Mouse (Mus musculus): ENCODE data around the gene Tbc1d8.

The Tbc1d8 gene

DNA sequence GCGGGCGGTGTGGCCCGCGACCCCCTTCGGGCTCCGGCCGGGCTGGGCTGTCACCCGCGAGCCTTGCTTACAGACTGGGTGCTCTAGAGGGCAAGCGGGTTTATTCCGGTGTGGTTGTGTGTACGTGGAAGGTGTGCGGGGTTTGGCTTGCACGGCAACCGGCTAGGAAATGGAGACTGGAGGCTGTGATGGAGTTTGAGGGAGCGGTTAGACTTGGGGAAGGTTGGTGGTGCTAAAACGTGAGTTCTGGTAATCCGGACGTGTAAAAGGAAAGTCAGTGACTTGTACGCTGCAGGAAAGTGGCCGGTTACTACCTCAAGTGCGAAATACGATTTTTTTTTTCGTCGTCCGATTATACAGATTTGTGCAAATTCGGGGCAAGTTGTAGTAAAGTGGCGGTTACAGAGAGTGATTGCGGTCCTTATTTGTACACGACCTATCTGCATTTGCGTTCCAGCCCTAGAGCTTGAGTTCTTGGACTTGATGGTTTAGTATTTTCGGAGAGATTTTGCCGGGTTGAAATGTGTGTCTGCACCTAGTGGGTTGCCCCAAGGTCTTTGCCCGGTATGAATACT is 110.2 kb downstream of the Tbc1d8 start:
- TF ChIP-seq CTCF (conservative IDR thresholded peaks at IDR 0.05; ENCODE audit: low read length) (no peak), POU5F1 (IDR thresholded peaks at IDR 0.05; ENCODE audit: borderline replicate concordance, low read length) (no peak), NANOG (IDR thresholded peaks at IDR 0.05; ENCODE audit: borderline replicate concordance, low read length) (no peak)
- Histone ChIP-seq H3K36me3 (ENCODE audit: insufficient read depth, low read length) (peaks cover 53% of the 10 kb centered on the region), H3K27me3 (ENCODE audit: insufficient read depth, low read length) (no peaks in the 10 kb centered on the region), H3K4me1 (replicated peaks; ENCODE audit: low read depth, low read length) (peaks cover 50% of the 10 kb centered on the region), H3K9me3 (ENCODE audit: low read length) (no peaks in the 10 kb centered on the region), H3K4me3 (replicated peaks; ENCODE audit: low read length) (peak overlapping the region; percentile 99)

DNA sequence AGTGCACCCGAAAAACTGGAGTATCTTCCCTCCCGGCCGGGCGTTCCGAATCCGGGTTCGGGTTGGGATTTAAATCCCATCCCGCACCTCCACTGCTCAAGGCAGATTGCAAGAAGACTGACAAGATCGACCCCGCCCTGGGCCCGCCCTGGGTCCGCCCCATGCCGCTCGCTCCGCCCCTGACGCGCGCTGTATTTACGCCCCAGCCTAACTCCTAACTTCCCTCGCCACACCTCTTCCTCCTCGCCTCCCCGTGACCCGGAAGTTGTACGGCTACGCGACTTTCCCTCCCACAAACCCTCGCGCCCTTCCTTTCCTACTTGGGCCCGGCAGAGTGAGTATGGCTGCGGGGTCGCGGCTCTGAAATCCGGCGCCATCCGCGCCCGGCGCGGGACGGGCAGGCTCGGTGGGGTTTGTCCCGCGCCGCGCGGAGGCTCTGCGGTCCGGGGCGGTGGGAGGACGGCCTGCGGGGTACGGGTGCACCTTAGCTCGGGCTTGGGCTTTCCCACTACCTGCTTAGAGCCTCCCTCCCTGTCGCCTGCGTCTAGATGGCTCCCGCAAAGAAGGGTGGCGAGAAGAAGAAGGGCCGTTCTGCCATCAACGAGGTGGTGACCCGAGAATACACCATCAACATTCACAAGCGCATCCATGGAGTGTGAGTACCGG is 110.8 kb downstream of the Tbc1d8 start, which contains the start of gene Rpl31:
Rpl31 (plus strand) TSS at position 242 of the 666 bp plus-strand sequence.
- TF ChIP-seq NANOG (IDR thresholded peaks at IDR 0.05; ENCODE audit: borderline replicate concordance, low read length) (no peak), POU5F1 (IDR thresholded peaks at IDR 0.05; ENCODE audit: borderline replicate concordance, low read length) (no peak), CTCF (conservative IDR thresholded peaks at IDR 0.05; ENCODE audit: low read length) (no peak)
- Histone ChIP-seq H3K4me1 (replicated peaks; ENCODE audit: low read depth, low read length) (peaks cover 55% of the 10 kb centered on the region), H3K4me3 (replicated peaks; ENCODE audit: low read length) (peak within 1 kb of the TSS; percentile 99), H3K27me3 (ENCODE audit: insufficient read depth, low read length) (no peaks in the 10 kb centered on the region), H3K36me3 (ENCODE audit: insufficient read depth, low read length) (peaks cover 47% of the 10 kb centered on the region), H3K9me3 (ENCODE audit: low read length) (no peaks in the 10 kb centered on the region)

DNA sequence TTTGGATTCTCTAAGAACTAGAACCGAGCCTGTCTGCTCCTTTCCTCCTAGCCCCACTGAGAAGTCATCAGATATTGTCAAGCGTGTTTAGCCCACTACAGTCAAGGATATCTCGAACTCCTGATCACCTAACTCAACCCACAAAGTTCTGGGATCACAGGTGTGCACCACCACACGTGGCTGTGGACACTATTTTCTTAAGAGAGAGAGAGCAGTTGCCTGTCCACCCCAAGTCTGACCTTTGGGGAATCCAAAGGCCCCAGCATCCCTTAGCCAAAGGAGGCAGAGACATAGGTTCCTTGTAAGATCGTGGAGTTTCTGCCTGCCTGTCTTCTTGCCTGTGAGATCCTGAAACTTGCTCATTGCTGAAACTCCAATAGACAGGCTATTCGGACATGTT is 111.5 kb downstream of the Tbc1d8 start:
- peaks cover 40% of the 10 kb centered on the region for H3K36me3 ChIP-seq (ENCODE audit: insufficient read depth, low read length)
- 0 out of 2 replicates have a peak, but pooled peaks cover 1% of the 10 kb centered on the region for H3K27me3 ChIP-seq (ENCODE audit: insufficient read depth, low read length)
- peak overlapping the region; percentile 99 for H3K4me3 ChIP-seq (replicated peaks; ENCODE audit: low read length)
- no peaks in the 10 kb centered on the region for H3K9me3 ChIP-seq (ENCODE audit: low read length)
- H3K4me1 ChIP-seq (replicated peaks; ENCODE audit: low read depth, low read length), result peaks cover 56% of the 10 kb centered on the region
- TF ChIP-seq NANOG (IDR thresholded peaks at IDR 0.05; ENCODE audit: borderline replicate concordance, low read length) (no peak), CTCF (conservative IDR thresholded peaks at IDR 0.05; ENCODE audit: low read length) (no peak), POU5F1 (IDR thresholded peaks at IDR 0.05; ENCODE audit: borderline replicate concordance, low read length) (no peak)

DNA sequence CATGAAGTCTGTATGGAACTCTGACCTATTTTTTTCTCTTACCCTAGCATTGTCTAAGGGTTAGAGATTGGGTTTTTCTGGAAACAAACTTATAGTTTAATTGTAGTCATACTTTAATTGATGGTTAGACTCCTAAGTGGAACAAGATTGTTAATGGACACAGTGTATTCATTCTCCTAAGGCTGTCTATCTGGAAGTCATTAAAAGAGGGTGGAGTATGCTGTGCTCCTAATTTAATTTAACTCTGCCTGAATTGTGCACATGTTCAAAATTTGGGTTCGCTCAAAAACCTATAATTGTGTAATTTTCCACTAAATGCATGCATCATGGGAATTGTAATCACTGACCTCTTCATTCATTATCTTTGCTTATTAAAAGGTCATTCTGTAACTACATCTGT is 113.0 kb downstream of the Tbc1d8 start:
- H3K27me3 ChIP-seq (ENCODE audit: insufficient read depth, low read length), result peaks cover 16% of the 10 kb centered on the region
- TF ChIP-seq CTCF (conservative IDR thresholded peaks at IDR 0.05; ENCODE audit: low read length) (no peak), POU5F1 (IDR thresholded peaks at IDR 0.05; ENCODE audit: borderline replicate concordance, low read length) (no peak), NANOG (IDR thresholded peaks at IDR 0.05; ENCODE audit: borderline replicate concordance, low read length) (no peak)
- no peaks in the 10 kb centered on the region for H3K9me3 ChIP-seq (ENCODE audit: low read length)
- H3K4me1 ChIP-seq (replicated peaks; ENCODE audit: low read depth, low read length), result peaks cover 54% of the 10 kb centered on the region
- H3K36me3 ChIP-seq (ENCODE audit: insufficient read depth, low read length), result peaks cover 25% of the 10 kb centered on the region
- H3K4me3 ChIP-seq (replicated peaks; ENCODE audit: low read length), result no peak overlapping the region

DNA sequence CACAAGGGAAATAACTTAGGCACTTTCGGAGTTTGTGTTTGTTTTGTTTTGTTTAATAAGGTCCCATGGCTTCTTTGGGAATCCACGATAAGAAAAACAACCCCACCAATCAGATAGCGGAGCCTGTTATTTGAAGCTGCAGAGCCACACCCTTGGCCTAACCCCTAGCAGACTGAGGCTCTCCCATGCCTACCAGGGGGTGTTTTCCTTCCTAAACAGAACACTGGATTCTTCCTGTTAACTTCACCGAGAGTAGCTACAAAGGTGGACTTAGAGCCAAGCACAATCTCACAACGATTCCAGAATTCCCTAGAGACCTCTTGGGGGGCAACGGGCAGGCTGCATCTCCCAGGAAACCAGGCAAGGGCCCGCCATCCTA is 116.1 kb downstream of the Tbc1d8 start:
- H3K36me3 ChIP-seq (ENCODE audit: insufficient read depth, low read length), result no peaks in the 10 kb centered on the region
- TF ChIP-seq CTCF (conservative IDR thresholded peaks at IDR 0.05; ENCODE audit: low read length) (no peak), NANOG (IDR thresholded peaks at IDR 0.05; ENCODE audit: borderline replicate concordance, low read length) (no peak), POU5F1 (IDR thresholded peaks at IDR 0.05; ENCODE audit: borderline replicate concordance, low read length) (no peak)
- H3K9me3 ChIP-seq (ENCODE audit: low read length), result no peaks in the 10 kb centered on the region
- peaks cover 47% of the 10 kb centered on the region for H3K4me1 ChIP-seq (replicated peaks; ENCODE audit: low read depth, low read length)
- H3K27me3 ChIP-seq (ENCODE audit: insufficient read depth, low read length), result peaks cover 26% of the 10 kb centered on the region
- H3K4me3 ChIP-seq (replicated peaks; ENCODE audit: low read length), result peak overlapping the region; percentile 71

DNA sequence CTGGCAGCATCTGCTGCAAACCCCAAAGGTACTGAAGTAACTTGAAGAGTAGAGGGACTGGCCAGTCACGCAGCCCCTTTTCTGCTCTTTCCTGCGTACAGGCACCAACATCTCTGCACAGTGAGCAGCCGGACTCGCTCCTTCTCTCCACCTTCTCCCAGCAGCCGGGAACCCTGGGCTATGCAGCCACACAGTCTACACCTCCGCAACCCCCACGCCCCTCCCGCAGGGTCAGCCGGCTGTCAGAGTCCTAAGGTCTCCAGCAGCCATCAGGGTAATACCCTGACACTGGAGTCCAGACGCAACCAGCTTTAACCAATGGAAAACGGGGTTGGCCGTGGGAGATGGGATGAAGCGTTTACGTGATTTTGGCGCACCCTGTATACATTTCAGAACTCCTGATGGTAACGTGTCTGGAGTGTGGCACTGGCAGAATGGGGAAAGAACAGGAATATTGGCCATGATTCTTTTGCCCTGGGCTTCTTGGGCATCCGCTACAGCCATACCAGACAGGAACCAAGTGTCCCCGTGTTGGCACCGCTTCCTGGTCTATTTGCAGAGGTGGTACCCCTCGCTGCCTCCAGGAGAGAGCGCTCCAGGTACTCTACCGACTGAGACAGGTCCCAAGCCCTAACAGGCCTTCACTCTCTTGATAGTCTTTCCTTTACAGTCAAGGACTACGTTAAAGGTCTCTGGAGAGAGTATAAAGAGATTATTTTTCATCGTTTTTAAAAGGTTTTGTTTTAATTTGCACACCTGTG is 116.6 kb downstream of the Tbc1d8 start:
- H3K36me3 ChIP-seq (ENCODE audit: insufficient read depth, low read length), result no peaks in the 10 kb centered on the region
- no peak for TF ChIP-seq POU5F1 (IDR thresholded peaks at IDR 0.05; ENCODE audit: borderline replicate concordance, low read length)
- no peak for TF ChIP-seq NANOG (IDR thresholded peaks at IDR 0.05; ENCODE audit: borderline replicate concordance, low read length)
- no peak; the same call in 1 of the 2 replicates for TF ChIP-seq CTCF (conservative IDR thresholded peaks at IDR 0.05; ENCODE audit: low read length)
- H3K27me3 ChIP-seq (ENCODE audit: insufficient read depth, low read length), result peaks cover 30% of the 10 kb centered on the region
- peak overlapping the region; percentile 71 for H3K4me3 ChIP-seq (replicated peaks; ENCODE audit: low read length)
- H3K9me3 ChIP-seq (ENCODE audit: low read length), result no peaks in the 10 kb centered on the region
- peaks cover 44% of the 10 kb centered on the region for H3K4me1 ChIP-seq (replicated peaks; ENCODE audit: low read depth, low read length)

DNA sequence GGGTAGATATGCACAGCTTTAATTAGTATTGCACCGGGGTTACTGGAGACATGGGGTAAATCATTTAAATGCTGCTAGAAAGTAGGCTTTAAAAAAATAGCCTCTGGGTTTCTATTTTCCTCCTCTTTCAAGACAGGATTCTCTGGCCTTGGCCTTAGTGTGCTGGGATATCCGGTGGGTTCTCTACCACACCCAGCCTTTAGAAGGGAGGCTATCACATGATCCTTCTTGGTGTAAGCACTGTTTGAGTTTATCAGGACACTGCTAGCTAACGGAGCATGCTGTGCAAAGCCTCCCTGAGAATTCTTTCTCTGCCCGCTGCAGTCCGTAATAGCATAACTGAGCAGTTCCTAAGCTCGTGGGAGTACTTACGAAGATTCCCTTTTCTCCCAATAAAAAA is 129.1 kb downstream of the Tbc1d8 start:
- H3K36me3 ChIP-seq (ENCODE audit: insufficient read depth, low read length), result no peaks in the 10 kb centered on the region
- H3K9me3 ChIP-seq (ENCODE audit: low read length), result no peaks in the 10 kb centered on the region
- H3K4me1 ChIP-seq (replicated peaks; ENCODE audit: low read depth, low read length), result peaks cover 32% of the 10 kb centered on the region
- H3K27me3 ChIP-seq (ENCODE audit: insufficient read depth, low read length), result peaks cover 15% of the 10 kb centered on the region
- no peak overlapping the region for H3K4me3 ChIP-seq (replicated peaks; ENCODE audit: low read length)
- TF ChIP-seq POU5F1 (IDR thresholded peaks at IDR 0.05; ENCODE audit: borderline replicate concordance, low read length) (no peak), NANOG (IDR thresholded peaks at IDR 0.05; ENCODE audit: borderline replicate concordance, low read length) (no peak), CTCF (conservative IDR thresholded peaks at IDR 0.05; ENCODE audit: low read length) (no peak)

DNA sequence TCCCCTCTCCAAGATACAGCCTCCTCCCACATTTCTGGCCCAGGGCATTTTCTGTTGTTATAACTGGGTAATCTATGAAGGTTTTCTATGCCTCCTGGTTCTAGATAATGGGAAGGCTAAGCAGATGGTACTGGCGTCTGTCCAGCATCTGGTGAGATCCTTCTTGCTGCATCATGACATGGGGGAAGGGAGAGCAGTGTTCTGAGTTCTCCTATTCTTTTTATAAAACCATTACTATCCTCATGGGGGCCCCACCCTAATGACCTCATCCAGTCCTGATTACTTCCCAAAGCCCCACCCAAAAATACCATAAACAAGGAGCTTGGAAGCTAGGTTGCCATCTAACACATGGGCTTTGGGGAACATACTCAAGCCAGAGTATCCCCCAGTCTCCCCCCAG is 129.6 kb downstream of the Tbc1d8 start:
- TF ChIP-seq NANOG (IDR thresholded peaks at IDR 0.05; ENCODE audit: borderline replicate concordance, low read length), result no peak
- TF ChIP-seq POU5F1 (IDR thresholded peaks at IDR 0.05; ENCODE audit: borderline replicate concordance, low read length), result no peak
- no peak for TF ChIP-seq CTCF (conservative IDR thresholded peaks at IDR 0.05; ENCODE audit: low read length)
- Histone ChIP-seq H3K27me3 (ENCODE audit: insufficient read depth, low read length) (peaks cover 15% of the 10 kb centered on the region), H3K4me1 (replicated peaks; ENCODE audit: low read depth, low read length) (peaks cover 32% of the 10 kb centered on the region), H3K4me3 (replicated peaks; ENCODE audit: low read length) (no peak overlapping the region), H3K36me3 (ENCODE audit: insufficient read depth, low read length) (no peaks in the 10 kb centered on the region), H3K9me3 (ENCODE audit: low read length) (no peaks in the 10 kb centered on the region)
